Mouse (Mus musculus): Measurements from ENCODE around the gene Hipk1. TPM values are rescaled to one million over a fixed set of nuclear protein-coding genes. Genes with fewer than 3 reads are reported as not detected.
A peak's percentile ranks its signal among the peaks of the same experiment; 100 is the strongest.
"Not testable (repeated sequence)": the region's sequence is repeated elsewhere in the genome, so short reads cannot be mapped to it uniquely, and the experiment has no call there.

Gene Hipk1
- total RNA-seq, 2 experiments from 2014 or later: 120 to 165 TPM

DNA sequence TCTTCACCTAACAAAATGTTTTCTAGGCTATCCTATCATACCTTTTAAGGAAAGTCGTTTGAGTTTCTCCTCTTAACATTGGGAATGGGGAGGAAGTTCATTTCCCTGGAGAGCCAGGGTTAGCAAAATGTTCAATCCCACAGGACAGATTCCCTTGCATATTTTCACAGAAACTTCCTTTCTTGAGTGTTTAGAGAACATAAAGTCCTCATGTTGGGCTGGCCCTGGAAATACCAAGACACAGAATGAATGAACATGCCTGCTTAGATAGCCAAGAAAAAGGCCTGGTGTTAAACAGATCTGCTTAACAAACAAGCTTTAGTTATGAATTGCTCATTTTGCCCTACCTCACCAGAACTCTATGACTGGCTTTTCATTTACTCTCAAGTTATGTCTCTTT lies 1.2 kb upstream of the Hipk1 start:
- DNase-seq: no peak

DNA sequence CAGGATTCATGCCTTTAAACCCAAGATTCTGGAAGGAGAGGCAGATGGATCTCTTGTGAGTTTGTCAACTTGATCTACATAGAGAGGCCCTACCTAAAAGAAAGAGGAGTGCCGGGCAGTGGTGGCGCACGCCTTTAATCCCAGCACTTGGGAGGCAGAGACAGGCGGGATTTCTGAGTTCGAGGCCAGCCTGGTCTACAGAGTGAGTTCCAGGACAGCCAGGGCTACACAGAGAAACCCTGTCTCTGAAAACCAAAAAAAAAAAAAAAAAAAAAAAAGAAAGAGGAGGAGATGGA lies 696 bp upstream of the Hipk1 start:
- not testable (repeated sequence) for DNase-seq

- DNase-seq: peak in 1 of 2 experiments; percentile 41
Observed at GRCm38 (mm10) chr3:103790346-103791145, 817 bp downstream of the Hipk1 start.

- DNase-seq: peak; percentile 48 to 64
Observed at GRCm38 (mm10) chr3:103789891-103790345, 1.4 kb downstream of the Hipk1 start.

DNA sequence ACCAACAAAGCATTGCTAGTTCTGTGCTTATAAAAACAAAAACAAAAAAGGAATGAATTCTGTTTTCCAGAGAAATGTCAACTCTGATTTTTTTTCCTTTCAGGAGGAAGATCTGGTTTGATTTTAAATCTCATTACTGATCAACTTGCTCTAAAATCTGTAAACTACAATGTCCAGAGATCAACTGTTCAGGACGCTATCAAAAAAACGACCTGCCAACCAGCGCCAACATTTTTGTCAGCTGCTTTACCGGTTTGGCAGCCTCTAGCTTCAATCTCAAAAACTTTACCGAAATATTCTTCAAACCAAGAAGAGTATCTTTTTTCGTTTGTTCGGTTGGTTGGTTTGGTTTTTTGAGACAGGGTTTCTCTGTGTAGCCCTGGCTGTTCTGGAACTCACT lies 2.3 kb downstream of the Hipk1 start:
- DNase-seq: no peak

DNA sequence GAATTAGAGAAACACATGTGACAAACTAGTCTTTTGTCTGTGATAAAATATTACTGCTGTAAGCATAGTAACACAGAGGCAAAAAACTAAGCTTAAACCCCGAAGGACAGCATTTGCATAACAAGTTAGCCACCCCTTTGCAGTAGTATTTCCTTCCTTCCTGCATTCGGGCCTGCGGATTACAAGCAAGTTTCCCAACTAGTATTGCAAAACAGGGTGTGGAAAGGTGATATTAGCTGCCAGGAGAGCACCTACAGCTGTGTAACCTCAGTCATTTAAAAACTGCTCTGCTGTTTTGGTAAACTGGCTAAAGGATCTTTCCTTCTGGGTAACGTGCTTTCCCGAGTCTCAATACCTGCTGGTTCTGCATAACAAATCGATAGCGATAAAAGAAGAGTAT lies 4.1 kb downstream of the Hipk1 start:
- DNase-seq: peak in 1 of 2 experiments; percentile 28

GRCm38 (mm10) chr3:103782844-103783609 lies 8.3 kb downstream of the Hipk1 start:
- no peak for DNase-seq

GRCm38 (mm10) chr3:103780777-103781176 lies 10.6 kb downstream of the Hipk1 start:
- DNase-seq: no peak

DNA sequence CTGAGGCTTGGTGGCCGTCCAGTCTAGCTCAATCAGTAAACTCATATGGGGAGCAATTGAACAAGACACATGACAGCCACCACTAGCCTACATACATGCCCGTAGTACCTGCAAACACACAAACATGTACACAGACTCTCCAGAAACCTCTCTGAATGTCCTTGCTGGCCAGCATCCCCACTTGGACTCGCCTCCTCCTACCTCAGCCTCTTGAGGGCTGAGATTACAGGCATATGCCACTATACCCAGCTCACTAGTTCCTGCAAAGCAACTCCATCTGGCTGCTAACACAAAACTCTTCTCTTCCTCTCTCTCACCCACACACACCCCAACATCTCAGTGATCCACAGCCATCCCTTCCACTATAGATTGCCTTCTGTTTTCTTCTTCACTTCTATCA lies 11.1 kb downstream of the Hipk1 start:
- DNase-seq: no peak

DNA sequence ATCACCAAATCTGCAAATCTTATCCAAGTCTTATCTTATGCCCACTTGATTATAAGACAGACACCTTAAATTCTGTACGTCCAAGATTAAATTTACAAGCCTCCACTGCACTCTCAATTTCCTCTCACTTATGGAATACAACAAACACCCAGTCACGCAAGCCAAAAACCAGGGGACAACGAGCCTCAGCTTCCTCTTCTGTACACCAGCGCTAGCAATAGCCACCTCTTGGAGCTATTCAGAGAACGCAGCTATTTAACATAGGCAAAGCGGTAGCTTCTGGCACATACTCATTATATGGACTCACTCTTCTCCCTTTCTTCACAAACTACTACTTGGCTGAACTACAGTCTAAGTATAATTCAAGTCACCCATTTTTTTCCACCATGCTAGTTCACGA lies 12.2 kb downstream of the Hipk1 start:
- no peak for DNase-seq

- no peak for DNase-seq
Observed at GRCm38 (mm10) chr3:103778660-103779059, 12.7 kb downstream of the Hipk1 start.

DNA sequence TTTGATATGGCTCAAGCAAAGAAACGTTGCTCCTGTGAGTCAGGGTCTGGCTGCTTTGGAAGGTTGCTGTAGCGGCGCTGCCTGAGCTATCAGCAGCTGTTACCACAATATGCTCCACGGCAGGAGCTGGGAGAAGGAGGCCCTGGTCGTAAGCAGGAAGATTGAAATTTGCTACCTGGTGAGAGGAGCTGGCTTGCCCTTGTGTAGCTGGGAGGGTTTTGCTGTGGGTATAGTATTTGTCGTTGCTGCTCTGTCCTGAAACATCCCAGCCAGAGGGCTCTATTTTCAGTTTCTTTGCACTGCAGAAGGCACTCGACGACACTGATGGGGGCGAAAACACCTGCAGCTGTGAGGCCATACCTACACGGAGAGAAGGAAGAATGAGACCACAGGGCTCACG lies 13.4 kb downstream of the Hipk1 start:
- no peak for DNase-seq

DNA sequence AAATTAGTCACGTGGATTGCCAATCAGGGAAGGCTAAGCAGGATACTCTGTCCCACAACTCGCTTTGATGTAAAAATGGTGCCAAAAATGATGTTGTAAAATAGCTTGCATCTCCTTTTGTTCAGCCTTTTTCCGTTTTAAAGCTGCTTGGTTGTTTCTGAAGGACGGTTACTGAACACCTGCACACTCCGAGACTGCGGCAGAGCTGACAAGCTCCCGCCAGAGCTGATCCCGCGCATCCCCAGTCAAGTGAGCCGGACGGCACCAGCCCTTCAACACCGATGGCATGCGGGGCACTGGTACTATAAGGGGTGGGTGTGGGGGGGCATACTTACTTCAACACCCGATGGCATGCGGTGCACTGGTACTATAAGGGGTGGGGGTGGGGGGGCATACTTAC lies 17.4 kb downstream of the Hipk1 start:
- no peak for DNase-seq

- no peak for DNase-seq
Observed at GRCm38 (mm10) chr3:103773508-103773907, 17.9 kb downstream of the Hipk1 start.

- DNase-seq: peak; percentile 22 to 33
Observed at GRCm38 (mm10) chr3:103772846-103773245, 18.5 kb downstream of the Hipk1 start.

DNA sequence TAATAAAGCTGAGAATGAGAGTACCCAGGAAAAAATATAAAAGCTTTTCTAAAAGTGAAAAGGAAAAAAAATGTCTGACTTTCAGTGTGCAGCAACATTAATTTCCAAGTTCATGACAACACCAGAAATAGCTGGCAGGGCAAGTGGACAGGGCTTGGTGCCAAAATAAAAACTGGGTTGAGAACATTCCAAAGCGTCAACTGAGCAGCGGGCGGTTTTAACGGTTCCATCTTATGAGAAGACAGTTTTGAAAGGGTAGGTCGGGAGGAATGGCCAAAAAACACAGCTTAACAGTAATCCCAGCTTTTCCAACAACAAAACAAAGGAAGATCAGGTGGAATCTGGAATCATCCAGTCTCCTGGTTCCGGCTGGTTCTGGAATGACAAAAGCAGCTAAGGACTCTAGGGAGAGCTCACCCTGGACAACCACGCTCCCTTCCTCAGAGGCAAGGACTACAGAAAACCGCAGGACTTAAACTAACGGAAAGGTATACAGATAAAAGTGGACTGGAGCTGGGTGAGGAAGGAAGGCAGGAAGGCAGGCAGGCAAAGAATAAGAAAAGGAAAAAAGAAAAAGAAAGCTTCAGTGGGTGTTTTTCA lies 19.7 kb downstream of the Hipk1 start:
- DNase-seq: peak; percentile 82 to 85

DNA sequence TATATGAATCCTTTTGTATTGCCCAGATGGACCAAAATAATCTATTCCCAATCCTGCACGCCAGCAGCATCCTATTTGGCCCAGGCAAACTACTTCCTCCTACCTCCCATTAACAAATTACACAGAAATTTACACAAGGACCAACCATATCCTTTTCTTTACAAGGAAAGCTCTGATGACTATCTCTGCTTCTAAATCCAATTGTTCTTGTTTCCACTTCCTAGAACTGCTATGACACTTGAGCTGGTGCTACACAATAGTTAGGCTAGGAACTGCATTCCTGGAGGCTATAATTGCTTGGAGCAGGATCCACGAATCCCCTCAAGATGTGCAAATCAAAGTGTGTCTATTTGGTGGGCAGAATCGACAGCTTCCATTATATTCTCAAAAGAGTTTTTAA lies 24.6 kb downstream of the Hipk1 start:
- no peak for DNase-seq

GRCm38 (mm10) chr3:103759261-103759970 lies 31.9 kb downstream of the Hipk1 start:
- DNase-seq: peak; percentile 40 to 46

DNA sequence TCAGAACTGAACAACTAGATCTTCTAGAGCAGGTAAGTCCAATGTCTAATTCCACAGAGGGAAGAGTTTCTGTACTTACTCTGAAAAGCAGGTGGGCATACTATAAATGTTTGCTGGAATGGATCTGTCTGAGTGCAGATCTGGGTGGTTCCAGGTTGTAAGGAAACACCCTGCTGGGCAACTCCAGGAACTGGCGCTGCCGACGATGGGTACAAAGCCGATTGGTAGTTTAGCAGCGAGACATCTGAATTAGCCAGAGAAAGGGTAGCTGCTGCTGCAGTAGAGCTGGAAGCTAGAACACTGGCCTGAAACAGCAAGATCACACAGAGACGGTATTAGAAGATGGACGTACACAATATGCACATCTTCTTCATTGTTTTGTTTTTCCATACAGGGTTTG lies 32.9 kb downstream of the Hipk1 start:
- DNase-seq: no peak

- DNase-seq: no peak
Observed at GRCm38 (mm10) chr3:103756920-103757319, 34.4 kb downstream of the Hipk1 start.

DNA sequence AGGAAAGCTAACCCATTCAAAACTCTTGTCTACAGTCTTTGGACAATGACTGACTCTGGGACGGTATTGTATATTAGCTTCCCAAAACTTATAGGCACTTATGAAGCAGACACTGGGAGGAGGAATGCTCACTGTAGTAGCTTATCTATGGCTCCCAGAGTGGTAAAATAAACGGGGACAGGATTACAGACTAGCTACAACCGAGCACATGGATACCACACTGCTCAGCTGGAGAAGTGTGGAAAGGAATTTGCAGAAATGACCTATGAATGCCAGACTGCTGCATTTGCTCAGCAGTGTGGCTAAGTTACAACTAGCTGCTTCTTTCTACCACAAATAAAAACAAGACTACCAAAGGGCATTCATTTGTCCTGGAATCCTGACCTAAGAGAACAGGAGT lies 36.0 kb downstream of the Hipk1 start:
- DNase-seq: no peak

- no peak for DNase-seq
Observed at GRCm38 (mm10) chr3:103751558-103751957, 39.8 kb downstream of the Hipk1 start.

- DNase-seq: no peak
Observed at GRCm38 (mm10) chr3:103746711-103747110, 44.7 kb downstream of the Hipk1 start.
